Mouse (Mus musculus) embryo, embryonic 9.5 days (tissue): ENCODE measurements around the gene Tmem259.
"Not testable (repeated sequence)": the region's sequence is repeated elsewhere in the genome, so short reads cannot be mapped to it uniquely, and the experiment has no call there.

Experiments
- DNase-seq: peaks from one replicate; pipeline ENCODE4 v3.0.0-alpha.2; 2017; ENCODE audit errors: extremely low spot score

The Tmem259 gene

DNA sequence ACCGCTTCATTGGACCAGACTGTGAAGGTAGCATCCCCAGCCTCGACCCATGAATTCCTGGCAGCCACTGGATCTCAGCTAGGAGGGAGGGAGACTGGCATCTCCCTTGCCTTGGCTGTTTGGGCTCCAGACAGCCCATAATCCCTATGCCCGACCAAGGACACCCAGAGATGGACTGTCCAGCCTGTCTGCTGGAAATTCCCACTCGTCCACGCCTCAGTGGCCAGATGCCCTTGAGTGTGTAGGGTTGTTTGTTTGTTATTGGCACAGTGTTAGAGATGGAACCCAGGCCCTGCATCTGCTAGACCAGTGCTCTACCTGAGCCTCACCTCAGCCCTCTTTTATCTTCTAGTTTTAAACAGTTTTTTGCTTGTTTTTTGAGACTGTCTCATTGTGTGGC is 18.8 kb downstream of the Tmem259 start:
- no peak for DNase-seq

DNA sequence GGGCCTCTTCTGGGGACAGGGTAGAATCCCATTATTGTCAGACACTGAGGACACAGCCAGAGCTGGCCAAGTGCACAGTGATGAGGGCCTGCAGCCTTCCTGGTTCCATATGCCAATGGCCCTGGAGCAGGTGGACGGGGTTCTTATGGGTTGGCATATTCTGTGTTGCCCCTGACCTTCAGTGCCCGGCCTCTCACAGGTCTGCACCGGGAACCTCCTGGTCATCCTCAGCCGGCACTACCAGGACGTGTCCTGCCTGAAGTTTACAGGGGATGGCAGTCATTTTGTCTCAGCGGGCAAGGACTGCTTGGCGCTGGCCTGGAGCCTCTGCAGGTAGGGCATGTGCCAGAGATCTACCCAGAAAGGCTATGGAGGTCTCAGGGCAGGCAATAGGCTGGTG is 19.4 kb downstream of the Tmem259 start:
- no peak for DNase-seq

DNA sequence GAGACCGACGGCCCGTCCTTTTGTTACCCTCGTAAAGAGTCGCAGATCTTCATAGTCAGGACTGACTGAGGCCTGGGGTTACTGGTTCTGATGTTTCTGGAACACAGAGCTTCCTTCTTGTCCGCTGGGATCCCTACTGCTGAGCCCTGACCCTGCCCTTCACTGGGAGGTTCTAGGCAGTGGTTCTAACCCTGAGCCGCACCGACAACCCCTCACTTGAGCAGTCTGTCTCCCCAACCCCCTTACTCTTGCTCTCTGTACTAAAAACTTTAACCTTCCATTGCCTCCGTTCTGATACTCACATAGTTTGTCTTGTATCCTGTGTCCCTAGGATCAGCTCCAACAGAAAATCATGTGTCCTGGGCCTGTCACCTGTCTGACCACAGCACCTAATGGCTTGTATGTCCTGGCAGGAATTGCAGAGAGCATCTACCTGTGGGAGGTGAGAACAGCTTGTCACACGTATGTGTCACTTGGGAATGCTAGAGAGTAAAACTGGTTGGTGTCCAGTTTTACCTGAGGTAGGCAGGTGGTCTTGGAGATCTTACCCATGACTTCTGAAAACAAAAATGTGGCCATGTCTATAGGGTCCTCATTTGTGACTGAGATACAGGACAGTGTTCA is 23.3 kb downstream of the Tmem259 start:
- DNase-seq = no peak

DNA sequence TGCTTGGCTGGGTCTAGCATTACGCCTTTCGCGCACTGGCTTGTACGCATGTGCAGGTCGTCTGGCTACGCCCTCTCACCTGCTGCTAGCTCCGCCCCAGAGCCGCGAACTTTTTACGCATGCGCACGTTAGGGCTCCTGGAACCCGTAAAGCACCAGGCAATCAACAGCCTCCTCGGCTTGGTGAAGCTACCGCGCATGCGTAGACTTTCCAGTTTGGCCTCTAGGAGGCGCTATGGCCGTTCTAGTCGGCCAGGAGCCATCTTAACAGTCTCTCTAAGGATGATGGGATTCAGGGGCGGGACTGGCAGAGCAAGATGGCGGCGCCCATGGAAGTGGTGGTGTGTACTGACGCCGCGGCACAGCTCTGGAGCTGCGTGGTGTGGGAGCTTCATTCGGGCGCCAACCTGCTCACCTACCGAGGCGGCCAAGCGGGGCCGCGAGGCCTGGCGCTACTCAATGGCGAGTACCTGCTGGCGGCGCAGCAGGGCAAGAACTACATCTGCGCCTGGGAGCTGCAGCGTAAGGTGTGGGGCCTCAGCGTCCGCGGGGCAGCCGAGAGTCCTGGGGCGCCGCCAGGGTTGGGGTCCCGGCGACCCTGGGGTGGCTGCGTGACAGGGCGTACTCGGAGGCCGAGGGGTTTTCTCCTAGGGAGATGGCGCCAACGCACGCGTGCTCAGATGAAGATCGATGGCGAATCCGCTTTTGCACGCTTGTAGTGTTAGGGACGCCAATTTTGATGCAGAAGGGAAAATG is 24.1 kb downstream of the Tmem259 start, which contains the start of gene Wdr18:
Gene Wdr18, plus strand, starts transcription at position 306 of the 755 bp plus-strand sequence.
- DNase-seq = peak; percentile 100

DNA sequence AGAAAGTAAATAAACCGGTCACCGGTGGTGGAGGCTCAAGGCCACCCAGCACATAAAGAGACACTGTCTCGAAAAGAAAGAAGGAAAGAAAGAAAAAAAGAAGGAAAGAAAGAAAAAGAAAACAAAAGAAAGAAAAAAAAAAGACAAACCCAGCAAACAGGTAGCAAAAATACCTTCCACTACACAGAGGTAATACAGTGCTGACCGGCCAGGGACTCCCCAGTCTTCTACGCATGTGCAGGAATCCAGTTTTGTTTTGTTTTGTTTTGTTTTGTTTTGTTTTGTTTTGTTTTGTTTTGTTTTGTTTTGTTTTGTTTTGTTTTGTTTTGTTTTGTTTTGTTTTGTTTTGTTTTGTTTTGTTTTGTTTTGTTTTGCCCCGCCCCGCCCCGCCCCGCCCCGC is 24.7 kb downstream of the Tmem259 start:
- not testable (repeated sequence) for DNase-seq

DNA sequence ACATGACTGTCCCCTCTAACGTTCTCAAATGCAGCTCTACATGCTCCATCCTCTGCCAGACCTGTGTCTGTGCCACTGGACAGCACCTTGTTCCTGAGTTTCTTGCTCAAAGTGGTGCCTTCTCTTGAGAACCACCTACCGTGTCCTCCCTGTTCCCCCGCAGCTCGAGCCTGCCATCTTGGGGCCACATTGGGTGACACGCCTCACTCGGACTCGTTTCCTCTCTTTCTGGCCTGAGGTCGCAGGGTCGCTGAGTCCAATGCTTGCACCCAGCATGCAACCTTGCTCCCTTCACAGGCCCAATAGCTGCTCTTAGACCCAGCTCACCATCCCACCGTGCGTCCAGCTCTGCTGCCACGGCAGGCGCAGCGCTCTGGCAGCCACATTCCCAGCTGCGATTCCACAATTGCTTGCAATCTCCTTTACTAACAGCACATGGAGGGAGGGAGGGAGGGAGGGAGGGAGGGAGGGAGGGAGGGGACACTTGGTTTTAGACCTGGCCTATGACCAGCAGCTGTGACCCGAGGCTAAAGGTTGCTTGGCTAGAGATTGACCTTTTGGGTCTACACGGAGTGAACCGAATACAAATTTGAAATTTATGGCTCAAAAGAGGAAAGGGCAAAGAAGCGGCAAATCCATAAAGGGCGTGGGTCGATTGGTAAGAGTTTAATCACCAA is 25.9 kb downstream of the Tmem259 start:
- DNase-seq = peak; percentile 87

DNA sequence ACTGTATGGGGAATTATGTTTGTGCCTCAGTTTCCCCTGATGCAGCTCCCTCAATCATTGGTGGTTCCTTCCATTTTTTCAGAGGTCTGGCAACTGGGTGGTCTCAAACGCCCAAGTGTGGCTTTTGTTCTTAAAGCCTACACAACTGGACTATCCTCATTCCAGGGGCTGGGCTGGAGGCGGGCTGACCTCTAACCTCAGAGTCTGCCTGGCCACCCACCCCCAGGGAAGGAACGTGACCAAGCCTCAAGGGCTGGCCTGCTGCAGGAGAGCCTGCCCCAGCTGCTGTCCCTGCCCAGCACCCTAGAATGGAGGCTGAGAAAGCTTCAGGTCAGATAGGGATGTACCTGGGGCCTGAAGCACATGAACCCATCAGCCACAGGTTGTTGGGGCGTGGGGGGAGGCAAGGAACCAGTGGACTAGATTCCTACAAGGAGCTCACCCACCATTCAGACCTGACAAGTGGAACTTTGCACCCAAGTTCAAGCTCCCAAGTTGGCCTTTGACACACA is 27.4 kb downstream of the Tmem259 start:
- DNase-seq = peak; percentile 64

DNA sequence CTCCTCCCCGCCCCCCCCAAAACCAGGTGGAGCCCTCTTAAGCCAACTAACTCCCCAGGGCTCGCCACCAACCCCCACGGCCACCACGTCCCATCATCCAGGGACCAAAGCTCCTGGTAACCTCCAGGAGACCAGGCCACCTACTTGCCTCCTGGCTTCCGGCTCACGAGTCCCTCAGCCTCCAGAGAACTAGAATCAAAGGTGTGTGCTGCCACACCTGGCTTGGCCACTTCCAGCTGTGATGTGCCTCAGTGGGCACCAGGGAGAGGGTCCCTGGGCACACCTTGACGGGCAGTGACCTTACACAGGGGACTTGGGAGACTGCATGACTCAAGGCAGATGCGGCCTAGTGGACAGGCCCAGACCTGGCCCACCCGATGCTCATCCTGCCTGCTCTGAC is 28.4 kb downstream of the Tmem259 start:
- no peak for DNase-seq

DNA sequence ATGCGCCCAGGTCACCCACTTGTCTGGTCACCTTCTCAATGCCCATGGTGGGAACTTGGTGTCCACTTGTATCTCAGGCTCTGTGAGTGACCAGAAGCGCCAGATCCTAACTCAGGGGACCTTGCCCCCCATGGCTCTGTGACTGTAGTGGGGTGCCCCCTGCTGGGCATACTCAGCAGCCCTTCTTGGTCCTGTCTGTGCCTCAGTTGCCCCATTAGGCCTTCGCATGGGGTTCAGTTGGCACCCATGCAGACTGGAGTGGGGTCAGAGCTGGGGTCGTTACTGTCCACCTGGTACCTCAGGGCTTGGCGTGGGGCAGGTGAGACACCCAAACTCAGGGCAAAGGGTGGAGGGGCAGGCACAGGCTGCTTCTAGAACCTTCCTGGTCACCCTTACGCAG is 30.2 kb downstream of the Tmem259 start:
- DNase-seq = no peak

DNA sequence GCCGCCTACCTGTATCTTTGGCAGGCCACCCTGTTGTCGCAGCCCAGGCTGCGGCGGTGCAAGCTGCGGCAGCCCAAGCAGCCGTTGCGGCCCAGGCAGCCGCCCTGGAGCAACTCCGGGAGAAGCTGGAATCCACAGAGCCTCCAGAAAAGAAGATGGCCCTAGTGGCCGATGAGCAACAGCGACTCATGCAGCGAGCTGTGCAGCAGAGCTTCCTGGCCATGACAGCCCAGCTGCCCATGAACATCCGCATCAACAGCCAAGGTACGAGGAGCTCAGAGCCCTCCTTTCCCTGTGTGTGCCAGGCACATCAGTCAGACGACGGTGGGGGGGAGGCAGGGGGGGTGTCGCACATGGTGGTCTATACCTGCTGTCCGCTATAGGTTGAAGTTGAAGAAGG is 33.5 kb downstream of the Tmem259 start:
- no peak for DNase-seq

DNA sequence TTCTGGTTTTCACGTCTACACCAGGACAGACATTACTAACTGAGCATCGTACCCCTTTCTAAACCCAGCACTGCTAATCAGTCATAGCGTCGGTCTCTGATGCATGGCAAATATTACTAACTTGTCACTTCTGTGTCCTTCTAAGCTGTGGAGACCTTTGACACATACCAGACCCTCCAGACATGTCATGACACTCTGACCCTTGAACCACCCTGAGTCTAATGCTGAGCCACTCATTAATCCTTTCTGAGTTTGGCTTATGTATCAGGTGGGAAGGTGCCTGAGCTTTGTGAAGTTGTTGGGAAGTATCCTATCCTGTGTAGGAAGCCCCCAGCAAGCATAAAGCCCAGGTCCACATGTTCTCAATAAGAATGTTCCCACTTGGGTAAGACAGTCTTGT is 34.3 kb downstream of the Tmem259 start:
- no peak for DNase-seq

DNA sequence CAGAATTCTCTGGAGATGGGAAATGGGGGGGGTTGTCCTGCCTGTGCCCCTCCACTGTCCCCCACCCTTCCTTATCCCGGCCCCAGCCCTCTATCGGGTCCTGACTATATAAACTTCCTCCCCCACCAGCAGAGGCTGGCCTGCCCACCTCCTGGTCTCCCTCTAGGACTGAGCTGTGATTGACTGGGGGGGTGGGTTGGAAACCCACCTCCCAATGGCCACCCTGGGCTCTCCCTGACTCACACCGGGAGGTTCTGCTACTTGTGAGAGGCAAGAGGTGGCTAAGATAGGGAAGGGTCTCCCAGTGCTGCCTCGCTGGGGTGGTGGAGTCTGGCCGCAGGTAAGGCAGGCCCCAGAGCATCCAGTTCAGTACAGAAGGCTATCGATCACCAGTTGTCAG is 36.6 kb downstream of the Tmem259 start:
- no peak for DNase-seq

DNA sequence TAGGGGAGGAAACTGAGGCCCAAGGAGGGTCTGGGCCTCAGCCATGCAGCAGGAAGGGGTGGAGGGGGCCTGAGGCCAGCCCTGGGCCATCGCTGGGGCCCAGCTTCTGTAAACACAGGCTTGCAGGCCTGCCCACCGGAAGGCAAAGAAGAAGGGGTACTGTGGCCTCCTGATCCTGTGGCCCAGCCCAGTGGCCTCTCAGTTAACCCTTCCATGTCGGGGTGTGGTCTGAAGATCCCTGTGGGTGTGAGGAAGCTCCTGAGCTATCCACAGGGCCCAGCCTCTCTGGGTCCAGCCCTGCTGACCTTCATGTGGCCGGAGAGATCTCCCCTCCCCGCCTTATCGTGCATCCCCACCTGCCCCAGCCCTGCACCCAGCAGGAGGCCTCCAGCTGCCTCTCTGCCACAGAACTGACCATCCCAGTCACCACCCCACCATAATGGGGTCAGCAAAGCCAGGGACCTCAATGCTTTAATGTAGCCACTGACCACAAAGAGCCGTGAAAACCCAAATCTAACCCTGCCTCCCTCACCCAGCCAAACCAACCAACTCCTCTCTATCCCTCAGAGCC is 37.3 kb downstream of the Tmem259 start:
- DNase-seq = peak; percentile 70

DNA sequence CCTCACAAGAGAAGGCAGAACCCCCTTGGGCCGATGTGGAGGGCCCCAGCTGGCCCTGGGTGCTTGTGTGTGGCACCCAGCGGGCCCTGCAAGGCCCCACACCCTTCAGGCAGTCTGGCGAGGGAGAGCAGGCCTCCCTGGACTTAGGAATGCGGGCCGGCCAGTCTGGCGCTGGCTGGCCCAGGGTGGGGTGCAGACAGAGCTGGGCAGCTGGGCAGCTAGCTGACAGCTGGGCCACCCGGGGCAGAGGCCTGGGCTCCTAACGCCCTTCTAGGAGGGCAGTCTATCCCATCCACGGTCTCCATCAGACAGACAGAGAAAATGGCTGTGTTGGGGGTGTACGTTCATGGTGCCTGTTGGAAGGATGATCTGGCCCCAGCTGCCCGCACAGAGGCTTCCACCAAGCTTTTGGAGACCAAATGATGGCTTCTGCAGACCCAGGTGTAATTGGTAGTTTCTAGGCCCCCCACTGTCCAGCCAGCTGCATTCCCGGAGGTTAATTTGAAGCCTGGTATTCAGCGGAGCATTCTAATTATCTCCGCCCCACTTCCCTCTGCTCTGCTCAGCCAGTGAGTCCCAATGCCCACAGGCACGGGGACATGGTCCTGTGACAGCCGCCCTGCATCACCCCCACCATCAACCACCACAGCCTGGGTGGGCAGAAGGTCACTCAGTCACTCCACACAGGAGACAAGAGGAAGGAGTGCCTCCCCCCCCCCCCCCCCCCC is 38.5 kb downstream of the Tmem259 start:
- peak; percentile 80 for DNase-seq

DNA sequence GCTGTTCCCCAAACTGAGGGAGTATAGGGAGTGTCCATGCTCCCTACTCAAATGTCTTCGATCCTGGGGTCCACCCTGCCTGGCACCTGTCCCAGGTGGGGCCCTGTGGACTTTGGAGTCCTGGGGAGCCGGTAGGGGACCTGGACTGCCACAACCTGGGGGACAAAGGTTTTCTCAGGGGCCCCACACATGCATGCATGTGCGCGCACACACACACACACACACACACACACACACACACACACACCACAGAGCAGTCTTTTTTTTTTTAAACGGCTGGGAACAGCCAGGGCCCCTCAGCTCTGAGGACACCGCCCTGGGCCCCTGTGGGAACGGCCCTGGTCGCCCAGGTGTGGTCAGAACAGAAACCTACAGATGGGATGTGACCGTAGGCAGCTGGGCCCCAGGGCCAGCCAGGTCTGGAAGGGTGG is 40.6 kb downstream of the Tmem259 start:
- no peak for DNase-seq

DNA sequence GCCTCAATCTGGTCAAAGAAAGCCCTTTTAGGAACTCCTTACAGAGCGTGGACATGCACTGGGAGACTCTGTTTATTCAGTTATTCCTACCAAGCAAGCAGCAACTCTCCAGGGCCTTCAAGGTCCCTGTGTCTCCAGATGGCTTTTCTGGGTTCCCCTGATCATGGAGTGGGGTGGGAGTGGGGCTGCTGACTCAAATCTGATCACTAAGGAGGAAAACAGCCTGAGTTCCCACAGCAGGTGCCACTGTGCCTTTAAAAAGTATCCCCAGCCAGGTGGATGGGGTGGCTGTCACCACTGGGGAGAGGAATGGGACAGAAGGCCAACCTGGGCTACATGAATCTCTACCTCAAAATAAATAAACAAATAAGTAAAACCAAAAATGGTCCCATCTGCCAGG is 41.1 kb downstream of the Tmem259 start:
- DNase-seq = no peak

DNA sequence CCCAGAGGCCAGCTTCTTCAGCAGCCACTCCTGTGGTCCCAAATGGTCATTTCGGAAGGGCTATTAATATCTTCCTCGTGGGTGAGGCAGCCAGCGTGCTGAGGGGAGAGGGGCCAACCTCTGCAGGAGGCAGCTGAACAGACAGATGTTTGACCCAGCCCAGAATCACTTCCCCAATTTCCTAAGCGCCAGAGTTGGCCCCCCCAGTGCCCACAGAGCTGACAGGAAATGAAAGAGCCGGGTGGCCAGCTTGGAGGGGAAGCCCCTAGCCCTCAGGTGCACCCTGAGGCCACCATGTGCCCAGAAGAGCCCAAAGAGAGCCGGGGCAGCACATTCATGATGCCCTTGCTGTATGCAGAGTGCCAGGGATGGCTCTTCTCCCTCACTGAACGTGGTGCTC is 43.4 kb downstream of the Tmem259 start:
- no peak for DNase-seq

DNA sequence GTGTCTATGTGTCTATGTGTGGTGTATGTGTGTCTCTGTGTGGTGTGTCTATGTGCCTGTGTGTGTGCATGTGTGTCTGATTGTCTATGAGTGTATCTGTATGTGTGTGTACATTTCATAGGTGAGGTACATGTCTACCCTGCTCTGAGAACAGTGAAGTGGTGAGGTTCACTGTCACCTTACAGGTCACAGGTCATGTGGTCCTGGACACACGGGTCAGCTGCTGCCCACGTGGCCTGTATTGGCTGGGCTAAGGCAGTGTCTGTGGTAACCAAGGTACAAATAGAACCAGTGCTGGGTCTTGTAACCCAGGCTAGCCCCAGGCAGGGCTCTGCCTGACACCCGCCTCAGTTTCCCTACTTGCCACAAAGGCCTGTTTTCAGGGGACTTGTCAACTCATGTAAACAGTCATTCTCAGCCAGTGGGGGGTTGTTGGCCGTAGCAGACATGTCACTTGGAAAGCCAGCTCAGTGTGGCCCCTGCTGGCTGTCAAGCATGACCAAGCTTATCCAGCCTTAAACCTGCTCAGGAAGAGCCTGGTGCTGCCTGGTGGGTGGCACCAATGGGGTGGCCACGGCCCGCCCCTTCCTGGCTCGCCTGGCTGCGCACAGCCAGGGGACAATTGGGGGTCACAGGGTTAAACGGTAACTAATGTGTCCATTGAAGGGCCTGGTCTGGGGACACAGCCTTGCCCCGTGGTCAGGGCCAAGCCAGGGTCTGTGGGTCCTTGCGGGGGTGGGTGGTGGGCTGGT is 46.2 kb downstream of the Tmem259 start:
- DNase-seq = no peak

DNA sequence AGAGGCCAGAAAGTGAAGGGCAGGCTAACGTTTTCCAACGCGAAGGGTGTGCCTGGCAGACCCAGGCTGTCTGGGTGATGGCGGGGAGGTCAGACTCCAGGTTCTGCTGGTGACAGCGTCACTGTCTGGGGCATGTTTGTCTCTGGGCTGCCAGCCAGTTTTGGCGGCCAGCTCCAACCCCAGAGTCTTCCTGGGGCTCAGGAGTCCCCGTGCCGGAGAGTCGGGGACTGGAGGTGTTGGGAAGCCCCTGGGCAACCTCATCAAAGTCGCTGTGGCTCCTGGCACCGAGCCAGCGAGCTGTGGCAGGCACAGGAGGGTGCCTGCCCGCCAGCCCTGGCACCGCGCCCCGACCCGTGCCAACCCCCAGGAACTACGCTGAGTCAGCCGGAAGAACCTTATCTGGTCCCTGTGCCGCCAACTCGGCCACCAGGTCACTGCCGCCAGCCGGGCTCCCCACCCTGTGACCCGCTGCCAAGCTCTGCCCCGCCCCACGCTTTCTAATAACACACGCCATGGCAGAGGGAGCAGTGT is 47.2 kb downstream of the Tmem259 start:
- DNase-seq = no peak

DNA sequence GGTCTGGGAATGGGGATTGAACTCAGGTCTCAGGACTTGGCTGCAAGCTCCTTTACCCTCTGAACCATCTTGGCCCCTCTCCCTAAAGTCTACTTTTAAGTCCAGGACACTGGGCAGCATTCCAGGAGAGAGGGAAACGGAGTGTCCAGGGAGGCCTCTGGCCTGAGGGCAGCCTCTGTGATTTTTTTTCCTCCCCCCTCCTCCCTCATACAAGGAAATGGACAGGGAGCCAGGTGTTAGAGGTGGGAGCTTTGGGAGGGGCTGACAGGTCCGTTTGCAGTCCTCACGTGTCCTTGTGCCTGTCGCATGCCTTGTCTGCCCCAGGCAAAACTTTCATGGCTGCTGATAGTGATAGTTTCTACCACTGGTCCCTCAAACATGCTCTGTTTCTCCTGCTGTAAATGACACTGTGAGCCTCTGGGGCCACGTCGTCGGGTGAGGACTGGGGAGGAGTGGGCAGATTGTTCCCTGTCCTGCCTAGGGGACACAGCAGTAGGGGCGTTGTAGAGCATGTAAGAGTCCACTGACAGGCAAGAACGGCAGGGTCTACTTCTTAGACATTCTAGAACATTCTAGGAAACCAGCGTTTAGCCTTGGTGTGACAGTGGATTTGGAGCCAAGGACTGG is 47.7 kb downstream of the Tmem259 start:
- DNase-seq = no peak
